Mouse (Mus musculus) thymus, postnatal 0 days (tissue): ENCODE measurements around the gene Ppargc1a. TPM values are rescaled to one million over a fixed set of nuclear protein-coding genes. Genes with fewer than 3 reads are reported as not detected.

Source experiments
- DNase-seq: peaks from one replicate; pipeline ENCODE4 v3.0.0-alpha.2; 2015; ENCODE audit warnings: low spot score
- polyA plus RNA-seq: library from polyadenylated mRNA; unstranded; fragments of >200 nt; fragmentation: Nextera tagmentation; extraction: Ambion mirVana; gene quantifications from 2 replicates; pipeline ENCODE4 v1.2.1, GENCODE M21; 2015

Ppargc1a gene
- polyA plus RNA-seq, 1 experiment from 2014 or later, result 0.07 TPM

DNA sequence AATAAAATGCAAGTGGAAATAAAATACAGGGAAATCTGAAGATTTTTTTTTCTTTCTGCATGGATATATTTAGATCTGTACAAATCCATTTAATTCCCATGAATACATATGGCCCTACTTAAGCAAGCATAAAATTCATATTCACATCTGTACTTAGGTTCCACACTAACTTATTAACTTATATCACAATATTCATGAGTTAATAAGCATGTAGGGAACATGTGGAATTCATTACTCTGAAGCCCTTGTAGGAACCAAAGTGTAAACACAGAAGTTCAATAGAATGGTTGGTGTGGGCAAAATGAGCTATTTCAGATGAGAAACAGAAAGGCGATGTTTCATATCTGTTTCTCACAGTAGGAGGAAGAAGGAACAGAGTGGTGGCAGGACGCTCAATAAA is 62.9 kb downstream of the Ppargc1a start:
- DNase-seq, result no peak

DNA sequence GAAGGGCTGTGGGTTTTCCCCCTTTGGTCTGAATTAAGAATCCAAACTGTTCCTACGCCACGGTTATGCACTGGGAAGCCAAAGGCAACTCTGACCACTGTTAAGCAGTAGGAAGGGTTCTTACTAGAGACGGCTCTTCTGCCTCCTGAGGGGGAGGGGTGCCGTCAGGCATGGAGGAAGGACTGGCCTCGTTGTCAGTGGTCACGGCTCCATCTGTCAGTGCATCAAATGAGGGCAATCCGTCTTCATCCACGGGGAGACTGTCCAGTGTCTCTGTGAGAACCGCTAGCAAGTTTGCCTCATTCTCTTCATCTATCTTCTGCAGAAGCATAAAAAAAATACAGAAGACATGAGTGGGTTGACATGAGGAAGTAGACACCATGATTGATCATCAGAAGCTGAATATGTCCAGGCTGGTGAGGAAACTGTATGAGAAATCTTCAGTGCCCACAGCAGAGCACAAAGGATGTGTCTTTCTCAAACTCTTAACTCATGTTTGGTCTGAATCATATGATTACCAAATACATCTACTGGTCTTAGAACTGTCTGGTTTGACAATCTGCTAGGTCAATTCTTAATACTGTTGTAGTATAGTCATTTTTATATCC is 69.5 kb downstream of the Ppargc1a start:
- no peak for DNase-seq

- DNase-seq, result no peak
Observed at GRCm38 (mm10) chr5:51495446-51495845, 72.1 kb downstream of the Ppargc1a start.

DNA sequence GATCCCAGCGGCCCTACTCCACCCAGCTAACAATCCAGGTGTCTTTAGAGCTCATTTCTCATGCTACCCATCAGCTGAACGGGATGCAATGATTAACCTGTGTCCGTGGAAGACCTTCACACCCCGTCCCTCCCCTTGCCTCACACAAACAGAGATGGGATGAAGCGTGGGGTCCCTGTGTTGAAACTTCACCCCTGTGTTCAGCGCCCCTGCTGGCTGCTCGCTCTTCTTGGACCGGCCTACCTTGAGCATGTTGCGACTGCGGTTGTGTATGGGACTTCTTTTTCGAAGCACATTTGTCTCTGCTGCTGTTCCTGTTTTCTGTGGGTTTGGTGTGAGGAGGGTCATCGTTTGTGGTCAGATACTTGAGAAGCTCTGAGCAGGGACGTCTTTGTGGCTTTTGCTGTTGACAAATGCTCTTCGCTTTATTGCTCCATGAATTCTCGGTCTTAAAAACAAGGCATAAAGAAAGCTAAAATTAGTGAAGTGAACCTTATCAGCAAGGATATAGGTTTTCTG is 73.1 kb downstream of the Ppargc1a start:
- DNase-seq, result no peak

DNA sequence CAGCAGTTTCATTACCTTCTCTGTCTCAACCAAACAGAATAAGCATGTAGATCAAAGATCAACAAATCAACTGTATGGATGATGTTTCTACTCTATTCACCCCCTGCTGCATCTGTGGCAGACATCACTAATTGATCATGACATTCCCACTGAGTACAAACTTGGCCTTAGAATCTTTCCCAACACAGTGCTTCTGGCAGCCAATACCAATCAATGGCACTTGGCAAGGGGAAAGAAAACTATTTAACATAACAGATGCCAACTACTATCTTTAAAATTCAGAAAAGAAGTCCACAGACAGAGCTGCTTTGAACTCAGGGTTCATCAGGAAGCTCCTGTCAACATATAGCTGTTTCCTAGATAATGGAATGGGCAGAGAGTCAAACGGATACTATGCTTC is 83.8 kb downstream of the Ppargc1a start:
- DNase-seq, result no peak

DNA sequence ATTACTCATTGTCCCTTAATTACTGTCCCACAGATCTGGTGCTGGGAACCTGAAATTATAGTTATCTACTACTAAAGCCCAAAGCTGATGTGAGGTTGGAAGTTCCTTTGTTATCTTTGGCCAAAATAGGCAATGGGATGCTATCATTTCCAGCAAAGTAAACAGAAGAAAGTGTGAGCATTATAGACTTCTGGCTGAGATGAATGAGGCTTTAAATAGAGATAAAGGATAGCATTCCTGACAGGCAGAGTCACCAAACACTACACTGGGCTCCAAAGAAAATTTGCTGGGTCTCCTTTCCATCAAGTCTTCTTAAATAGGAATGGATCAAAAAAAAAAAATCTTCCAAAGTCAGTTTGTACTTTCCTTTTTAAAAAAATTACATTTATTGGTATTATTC is 87.7 kb downstream of the Ppargc1a start:
- no peak for DNase-seq

GRCm38 (mm10) chr5:51479456-51479855 is 88.1 kb downstream of the Ppargc1a start:
- no peak for DNase-seq

DNA sequence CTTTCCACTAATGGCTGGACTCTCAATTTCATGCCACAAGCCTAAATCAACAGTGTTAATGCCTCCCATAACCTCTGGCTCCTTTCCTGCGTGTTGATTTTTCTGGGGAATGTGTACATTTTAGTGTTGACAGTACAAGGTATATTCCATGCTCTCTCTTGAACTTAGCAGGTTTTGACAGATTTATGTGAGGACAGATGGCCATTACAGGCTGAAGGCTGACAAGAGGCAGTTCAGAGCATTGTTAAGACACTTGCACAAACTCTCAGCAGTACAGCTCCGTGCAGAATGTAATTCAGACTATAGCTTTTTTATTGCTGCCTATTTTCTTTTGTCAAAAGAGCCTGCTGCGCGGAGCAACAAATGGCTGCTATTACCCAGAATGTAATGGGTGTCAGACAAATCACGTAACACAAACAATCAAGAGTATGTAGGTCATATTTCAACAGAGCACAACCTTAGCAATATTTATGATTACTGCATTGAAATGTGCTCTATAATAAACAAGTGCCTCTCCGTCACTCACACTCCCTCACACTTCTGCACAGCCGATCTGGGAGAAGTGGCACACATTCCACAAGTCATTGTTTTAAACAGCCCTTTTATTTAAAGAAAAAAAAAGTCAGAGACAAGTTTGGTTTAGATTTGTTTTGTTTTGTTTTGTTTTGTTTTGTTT is 89.1 kb downstream of the Ppargc1a start:
- DNase-seq, result no peak

DNA sequence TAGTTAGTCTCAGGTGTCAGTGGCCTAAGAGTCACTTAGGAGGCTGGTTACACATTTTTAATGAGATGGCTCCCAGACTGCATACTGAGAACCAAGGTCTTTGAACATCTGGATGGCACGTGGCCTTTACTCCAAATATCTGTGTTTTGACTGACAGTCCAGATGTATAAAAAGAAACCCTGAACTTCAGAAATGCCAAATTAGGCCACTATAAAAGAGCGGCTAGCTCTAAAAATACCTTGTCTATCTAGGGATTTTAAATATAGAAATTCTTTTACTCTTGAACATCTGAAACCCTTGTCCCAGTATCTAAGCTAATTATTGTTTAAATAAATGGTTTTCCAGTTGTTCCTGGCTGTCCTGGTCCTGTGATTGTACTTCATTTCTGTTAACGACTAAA is 90.4 kb downstream of the Ppargc1a start:
- DNase-seq, result no peak

- no peak for DNase-seq
Observed at GRCm38 (mm10) chr5:51475034-51475541, 92.4 kb downstream of the Ppargc1a start.

- DNase-seq, result no peak
Observed at GRCm38 (mm10) chr5:51471614-51472013, 95.9 kb downstream of the Ppargc1a start.

DNA sequence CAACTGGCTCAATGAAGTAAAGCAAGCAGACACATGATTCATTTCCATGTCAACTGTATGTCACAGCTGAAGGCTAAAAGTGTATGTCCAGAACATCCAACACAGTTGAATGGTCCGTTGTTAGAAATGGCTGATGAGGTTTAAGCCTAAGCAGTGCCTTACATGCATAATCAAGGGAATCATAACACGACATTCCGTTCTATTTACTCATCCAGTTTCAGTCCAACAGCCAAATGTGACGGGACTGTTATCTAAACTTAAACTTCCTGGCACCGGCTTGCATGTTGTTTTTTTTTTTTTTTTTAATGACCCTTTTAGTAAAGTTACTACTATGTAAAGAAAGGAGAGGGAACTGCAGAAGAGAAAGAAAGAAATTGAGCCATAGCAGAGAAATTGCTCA is 101.5 kb downstream of the Ppargc1a start:
- no peak for DNase-seq

DNA sequence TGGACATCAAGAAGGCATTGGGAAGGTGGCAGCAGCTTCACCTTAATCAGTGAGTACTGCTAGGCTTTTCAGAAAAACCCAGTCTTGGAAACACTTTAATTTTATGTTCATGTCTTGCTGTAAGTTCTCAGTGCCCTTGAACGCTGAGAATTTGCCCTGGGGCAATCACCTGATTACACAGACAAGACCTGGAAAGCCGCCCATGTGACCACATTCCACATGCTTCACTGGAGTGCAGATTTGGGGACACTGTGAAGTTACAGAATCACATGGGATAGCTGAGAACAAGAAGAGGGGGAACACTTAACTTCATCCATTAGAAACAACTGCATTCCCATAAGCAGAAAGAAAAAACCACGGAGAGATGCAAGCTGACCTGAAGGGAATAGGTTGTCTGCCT is 115.5 kb downstream of the Ppargc1a start:
- no peak for DNase-seq

GRCm38 (mm10) chr5:51447631-51448030 is 119.9 kb downstream of the Ppargc1a start:
- DNase-seq, result no peak

DNA sequence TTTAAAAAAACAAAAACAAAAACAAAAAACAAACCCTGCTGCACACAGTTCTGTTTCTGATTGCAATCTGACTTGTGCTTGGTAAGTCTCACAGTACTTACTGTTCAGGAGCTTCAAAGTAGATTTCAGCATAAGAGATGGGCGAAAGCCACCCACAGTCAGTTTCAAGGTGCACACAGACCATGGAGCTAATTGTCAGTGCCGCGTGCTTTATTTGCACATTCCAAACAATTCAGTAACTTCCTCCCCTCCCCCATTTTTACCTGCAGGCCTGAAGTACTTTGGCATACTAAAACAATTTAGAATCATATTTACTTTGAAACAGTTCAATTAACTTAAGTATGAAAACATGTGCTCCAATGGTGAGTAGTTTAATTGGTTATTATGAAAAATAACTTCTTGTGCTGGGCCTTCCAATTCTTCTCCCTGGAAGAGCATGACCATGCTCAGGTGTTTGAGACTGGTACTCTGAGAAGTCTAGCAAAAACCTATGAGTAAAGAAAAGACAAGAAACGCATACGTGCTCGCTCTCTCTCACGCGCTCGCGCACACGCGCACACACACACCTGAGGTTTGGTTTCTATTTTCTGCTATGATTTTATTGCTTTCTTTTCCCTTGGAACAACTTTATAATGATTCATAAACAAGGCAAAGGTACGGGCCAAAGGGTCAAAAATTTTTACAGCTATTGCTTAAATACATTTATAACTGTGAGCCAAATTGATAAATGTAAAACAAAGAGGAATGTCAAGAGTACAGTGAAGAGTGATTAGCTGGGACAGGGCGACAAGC is 121.0 kb downstream of the Ppargc1a start:
- no peak for DNase-seq

GRCm38 (mm10) chr5:51445726-51446125 is 121.8 kb downstream of the Ppargc1a start:
- no peak for DNase-seq

DNA sequence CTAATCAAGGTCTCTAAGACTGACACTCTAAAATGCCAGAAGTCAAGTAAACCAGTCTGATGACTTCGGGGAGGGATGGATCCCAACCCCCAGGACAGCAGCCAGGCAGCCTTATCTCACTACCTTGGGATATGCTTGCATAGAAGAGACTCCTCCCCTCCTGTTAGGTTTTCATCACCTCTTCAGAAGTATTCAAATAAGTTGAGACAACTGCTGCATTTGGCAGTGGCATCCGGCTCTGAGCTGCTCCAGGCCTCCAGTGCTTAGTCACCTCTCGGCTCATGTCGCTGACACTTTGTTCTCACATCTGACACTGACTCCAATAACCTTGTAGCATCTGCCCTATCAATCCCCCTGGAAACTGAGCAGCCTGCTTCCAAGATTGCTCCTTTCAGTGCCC is 127.8 kb downstream of the Ppargc1a start:
- no peak for DNase-seq

- no peak for DNase-seq
Observed at GRCm38 (mm10) chr5:51433905-51434304, 133.6 kb downstream of the Ppargc1a start.

DNA sequence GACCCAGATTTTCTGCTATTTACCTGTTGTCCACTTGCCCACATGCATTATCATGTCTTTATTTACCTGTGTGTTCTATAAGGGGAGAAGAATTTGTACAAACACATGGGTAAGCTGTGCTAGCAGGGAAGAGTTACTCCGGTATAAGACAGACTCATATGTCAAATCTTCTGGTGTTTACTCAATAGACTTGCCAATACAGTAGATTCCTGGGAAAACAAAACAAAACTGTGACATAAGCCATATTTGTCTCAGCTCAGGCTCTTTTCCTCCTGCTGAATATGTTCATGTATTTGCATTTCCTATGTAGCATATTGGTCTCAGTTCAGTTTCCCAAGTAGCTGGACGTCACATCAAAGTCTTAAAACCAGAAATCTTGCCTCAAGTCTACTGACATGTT is 135.0 kb downstream of the Ppargc1a start:
- DNase-seq, result no peak

DNA sequence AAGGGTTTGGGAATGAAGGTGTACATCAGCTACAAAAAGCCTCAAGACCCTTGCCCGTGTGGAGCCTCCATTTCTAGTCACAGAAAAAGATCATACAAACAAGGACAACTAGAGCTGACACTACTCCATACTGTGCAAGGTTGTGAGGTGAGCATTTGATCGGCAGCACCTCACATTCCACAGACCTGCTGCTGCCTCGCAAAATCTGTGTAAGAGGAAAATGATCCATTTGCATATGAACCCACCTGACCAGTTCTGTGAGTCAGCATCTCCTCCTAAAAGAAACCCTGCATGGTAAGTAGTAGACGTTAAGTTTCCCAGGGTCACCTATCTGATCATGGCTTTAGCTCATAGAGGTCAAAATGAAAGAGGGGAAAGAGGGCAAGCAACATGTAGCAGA is 135.5 kb downstream of the Ppargc1a start:
- DNase-seq, result no peak

DNA sequence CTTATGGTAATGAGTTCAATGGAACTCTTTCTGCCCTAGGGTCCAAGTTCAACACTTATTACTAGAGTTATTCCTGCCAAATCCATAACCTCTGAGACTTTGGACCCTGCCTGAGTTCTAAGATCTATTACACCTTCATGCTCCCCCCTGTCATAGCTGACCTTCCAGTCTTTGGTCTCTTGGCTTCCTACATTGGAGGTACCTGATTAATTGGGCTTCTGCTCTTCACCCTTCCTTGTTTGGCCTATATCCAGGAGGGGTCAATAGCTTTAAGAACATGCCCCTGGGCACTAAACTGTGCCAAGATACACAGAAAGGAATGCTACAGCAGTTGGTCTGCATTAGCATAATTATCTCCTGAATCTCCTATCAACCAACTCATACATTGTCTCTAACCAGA is 141.1 kb downstream of the Ppargc1a start:
- no peak for DNase-seq

GRCm38 (mm10) chr5:51416377-51416776 is 151.1 kb downstream of the Ppargc1a start:
- no peak for DNase-seq
